Mouse (Mus musculus) neural tube, embryonic 15.5 days (tissue): ENCODE results near the gene Setd1b. TPM values are rescaled to one million over a fixed set of nuclear protein-coding genes. Genes with fewer than 3 reads are reported as not detected.
A peak's percentile ranks its signal among the peaks of the same experiment; 100 is the strongest.

Experiments
- ATAC-seq: fragments of 200-750 bp; cut with Nextera tagmentation; 2 replicates; pipeline ENCODE4 v1.8.0; 2017; ENCODE audit warnings: mild to moderate bottlenecking, moderate TSS enrichment, moderate library complexity; ENCODE audit not compliant: low FRiP score
- H3K27ac ChIP-seq: fragments of 300-500 bp; sonication (generic); replicated peaks from 2 replicates; pipeline ENCODE4 v1.5.1; 2015; ENCODE audit warnings: mild to moderate bottlenecking, inconsistent platforms
- H3K27me3 ChIP-seq: fragments of 300-500 bp; sonication (generic); replicated peaks from 2 replicates; pipeline ENCODE4 v1.6.1; 2015; ENCODE audit warnings: inconsistent platforms
- H3K36me3 ChIP-seq: fragments of 300-500 bp; sonication (generic); 2 replicates; pipeline ENCODE4 v1.6.1; 2015; ENCODE audit warnings: inconsistent platforms
- H3K4me1 ChIP-seq: fragments of 300-500 bp; sonication (generic); 2 replicates; pipeline ENCODE4 v1.6.1; 2015; ENCODE audit warnings: inconsistent platforms
- H3K4me2 ChIP-seq: fragments of 300-500 bp; sonication (generic); 2 replicates; pipeline ENCODE4 v1.6.1; 2015; ENCODE audit warnings: inconsistent platforms, mild to moderate bottlenecking, moderate library complexity
- H3K4me3 ChIP-seq: fragments of 300-500 bp; sonication (generic); replicated peaks from 2 replicates; pipeline ENCODE4 v1.5.1; 2015; ENCODE audit warnings: mild to moderate bottlenecking, inconsistent platforms
- H3K9ac ChIP-seq: fragments of 300-500 bp; sonication (generic); replicated peaks from 2 replicates; pipeline ENCODE4 v1.6.1; 2015; ENCODE audit warnings: mild to moderate bottlenecking, inconsistent platforms
- H3K9me3 ChIP-seq: fragments of 300-500 bp; sonication (generic); replicated peaks from 2 replicates; pipeline ENCODE4 v1.6.1; 2016; ENCODE audit warnings: inconsistent platforms
- WGBS: fragments of 180-500 bp; shearing (Covaris S2); methylation state at CpG from one replicate; pipeline ENCODE4 v1.1.7; 2015; ENCODE audit warnings: mixed read lengths; 5-methylcytosine and 5-hydroxymethylcytosine counted together
- polyA plus RNA-seq: library from polyadenylated mRNA; unstranded; fragments of >200 nt; fragmentation: Nextera tagmentation; extraction: Ambion mirVana; gene quantifications from 2 replicates; pipeline ENCODE4 v1.2.1, GENCODE M21; 2015

Gene Setd1b
- 10.5 and 11.2 TPM in 2 replicates for polyA plus RNA-seq

DNA sequence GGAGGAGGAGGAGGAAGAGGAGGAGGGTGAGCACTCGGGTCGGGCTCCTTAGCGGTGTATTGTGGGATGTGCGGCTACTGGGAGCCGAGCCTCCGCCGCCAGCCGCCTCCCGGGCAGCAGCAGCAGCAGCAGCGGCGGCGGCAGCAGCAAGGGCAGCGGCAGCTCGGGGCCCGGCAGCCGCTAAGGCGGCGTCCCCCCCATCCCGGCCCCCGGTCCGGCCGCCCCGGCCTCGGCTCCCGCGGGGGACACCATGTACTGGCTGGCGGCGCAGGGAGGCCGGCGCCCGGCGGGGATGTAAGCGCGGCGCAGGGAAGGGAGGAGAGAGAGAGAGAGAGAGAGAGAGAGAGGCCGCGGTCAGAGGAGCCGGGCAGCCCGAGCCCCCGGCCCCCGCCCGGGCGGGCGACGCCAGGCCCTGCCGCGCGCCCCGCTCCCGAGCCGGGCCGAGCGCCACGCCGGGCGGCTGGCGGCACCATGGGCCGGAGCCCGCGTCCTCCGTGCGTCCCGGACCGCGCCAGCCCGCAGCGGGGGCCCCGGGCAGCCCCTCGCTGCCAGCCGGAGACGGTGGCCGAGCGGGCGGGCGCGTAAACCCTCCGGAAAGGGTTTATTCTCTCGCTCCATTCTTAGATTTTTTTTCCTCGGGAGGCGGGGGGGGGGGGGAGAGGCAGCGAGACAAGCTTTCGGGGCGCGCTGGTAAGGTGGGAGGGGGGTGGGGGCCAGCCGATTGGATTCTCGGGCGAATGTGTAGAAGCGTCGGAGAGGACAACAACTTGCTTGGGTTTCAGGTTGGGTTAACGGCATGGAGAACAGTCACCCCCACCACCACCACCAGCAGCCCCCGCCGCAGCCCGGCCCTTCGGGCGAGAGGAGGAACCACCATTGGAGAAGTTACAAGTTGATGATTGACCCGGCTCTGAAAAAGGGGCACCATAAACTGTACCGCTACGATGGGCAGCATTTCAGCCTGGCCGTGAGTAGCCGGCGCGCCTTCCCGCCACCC, at the start of gene Setd1b:
Gene Setd1b (plus strand): TSS at position 33 of the 997 bp plus-strand sequence.
- Histone ChIP-seq H3K36me3 (peaks cover 13% of the 10 kb centered on the region), H3K9me3 (no peaks in the 10 kb centered on the region), H3K4me3 (peak within 1 kb of the TSS; percentile 85), H3K27me3 (no peaks in the 10 kb centered on the region), H3K4me2 (peak within 1 kb of the TSS; percentile 98), H3K4me1 (peaks cover 44% of the 10 kb centered on the region), H3K27ac (peak within 1 kb of the TSS; percentile 99), H3K9ac (peak within 1 kb of the TSS; percentile 100)
- ATAC-seq = peak; percentile 10; the same call in 1 of the 2 replicates
- under 1% methylated on average over 63 of the region's 103 CpGs for WGBS

DNA sequence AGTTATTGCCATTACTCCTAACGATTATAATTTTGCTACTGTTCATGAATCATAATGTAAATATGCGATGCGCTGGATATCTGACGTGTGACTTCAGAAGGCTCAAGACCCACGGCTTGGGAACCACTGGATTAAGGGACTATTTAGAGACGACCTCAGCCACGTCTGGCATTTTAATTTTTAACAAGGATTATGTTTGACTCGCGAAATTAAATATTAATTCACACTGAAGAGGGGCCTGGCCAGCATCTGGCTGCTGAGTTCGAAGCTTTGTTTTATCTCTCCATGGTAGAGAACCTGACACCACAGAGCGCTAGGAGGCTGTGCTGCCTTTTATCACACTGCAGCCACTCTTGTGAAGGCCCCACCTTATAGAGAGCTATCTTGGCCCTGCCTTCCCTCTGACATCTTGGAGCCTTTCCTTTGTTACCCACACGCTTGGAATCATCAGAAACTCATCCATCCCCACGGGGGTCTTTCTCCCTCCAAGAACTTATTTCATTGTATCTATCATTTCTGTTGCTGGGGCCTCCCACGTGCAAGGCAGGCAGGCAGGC, 48.8 kb upstream of the Setd1b start:
- H3K36me3 ChIP-seq = no peaks in the 10 kb centered on the region
- WGBS = 75% methylated on average over 14 of the region's 14 CpGs
- no peak overlapping the region; the same call in 1 of the 2 replicates for H3K27ac ChIP-seq
- H3K4me1 ChIP-seq = peaks cover 10% of the 10 kb centered on the region
- no peak overlapping the region for H3K9ac ChIP-seq
- ATAC-seq = no peak
- no peaks in the 10 kb centered on the region for H3K9me3 ChIP-seq
- H3K4me3 ChIP-seq = no peak overlapping the region
- no peak overlapping the region for H3K4me2 ChIP-seq
- no peaks in the 10 kb centered on the region for H3K27me3 ChIP-seq

DNA sequence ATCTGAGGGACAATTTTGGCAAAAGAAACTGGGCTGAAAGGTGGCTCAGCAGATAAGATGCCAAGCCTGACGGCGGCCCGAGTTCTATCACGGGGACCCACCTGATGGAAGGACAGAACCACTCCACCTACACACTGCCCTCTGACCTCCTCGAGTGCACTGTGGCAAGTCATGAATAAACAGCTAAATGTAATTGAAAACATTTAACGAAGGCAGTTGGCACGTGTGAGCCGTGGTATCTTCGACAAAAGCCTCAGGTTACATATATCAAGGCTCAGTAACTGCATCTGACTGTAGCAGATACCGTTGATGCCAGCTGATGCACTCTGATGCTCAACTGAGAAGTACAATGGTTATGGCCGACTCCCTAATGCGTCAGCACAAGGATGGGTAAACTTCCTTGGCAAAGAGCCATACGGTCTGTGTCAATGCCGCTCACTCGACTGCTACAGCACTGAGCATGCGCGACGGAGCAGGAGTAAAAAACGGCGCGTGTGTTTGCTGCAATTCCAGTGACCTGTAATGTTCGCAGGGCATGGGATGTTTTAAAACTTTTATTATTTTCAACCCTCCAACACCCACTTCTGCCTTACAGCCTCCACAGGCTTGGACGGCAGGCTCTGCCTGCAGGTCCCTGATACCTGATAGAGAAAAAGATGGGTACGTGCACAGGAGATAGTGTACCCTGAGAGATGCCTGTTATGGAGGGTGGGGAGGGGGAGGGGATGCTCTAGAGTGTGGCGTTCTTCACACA, 47.6 kb upstream of the Setd1b start:
- peaks cover 10% of the 10 kb centered on the region for H3K4me1 ChIP-seq
- no peaks in the 10 kb centered on the region for H3K9me3 ChIP-seq
- H3K4me2 ChIP-seq = peak overlapping the region; percentile 42
- no peak overlapping the region for H3K27ac ChIP-seq
- H3K9ac ChIP-seq = no peak overlapping the region
- no peaks in the 10 kb centered on the region for H3K27me3 ChIP-seq
- WGBS = 58% methylated on average over 25 of the region's 25 CpGs
- peaks cover 3% of the 10 kb centered on the region for H3K36me3 ChIP-seq
- H3K4me3 ChIP-seq = no peak overlapping the region
- no peak for ATAC-seq

DNA sequence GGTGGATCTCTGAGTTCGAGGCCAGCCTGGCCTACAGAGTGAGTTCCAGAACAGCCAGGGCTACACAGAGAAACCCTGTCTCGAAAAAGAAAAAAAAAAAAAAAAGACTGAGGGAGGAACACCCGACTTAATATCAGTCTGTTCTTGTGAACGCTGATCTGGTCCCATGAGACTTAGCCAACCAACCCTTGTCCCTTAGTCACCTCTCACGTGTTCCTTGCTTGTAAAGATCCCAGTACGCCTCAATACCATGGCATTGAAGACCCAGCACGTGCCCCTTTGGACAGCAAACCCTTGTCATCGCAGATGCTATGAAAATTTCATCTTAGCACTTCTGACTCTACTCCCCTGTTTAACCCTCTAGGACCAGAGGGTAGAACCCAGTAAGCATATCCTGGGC, 45.7 kb upstream of the Setd1b start:
- no peak overlapping the region for H3K9ac ChIP-seq
- 96% methylated on average over 8 of the region's 8 CpGs for WGBS
- ATAC-seq = no peak

DNA sequence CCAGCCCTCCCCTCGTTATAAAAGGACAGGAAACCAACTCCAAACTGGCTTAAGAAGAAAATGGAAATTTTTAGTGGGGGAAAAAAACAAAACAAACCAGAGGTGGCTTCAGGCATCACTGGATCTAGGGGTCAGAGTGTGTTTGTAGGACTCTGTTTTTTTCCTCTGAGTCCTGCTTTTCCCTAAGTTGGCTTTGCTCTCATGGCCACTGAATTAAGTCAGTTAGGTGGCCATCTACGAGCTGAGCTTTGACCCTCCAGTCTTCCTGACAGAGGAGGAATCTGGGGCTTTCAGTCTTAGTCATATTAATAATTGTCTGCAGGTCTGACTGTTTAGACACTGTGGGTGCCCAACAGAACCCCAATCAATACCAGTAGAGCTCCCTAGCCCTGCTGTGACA, 43.5 kb upstream of the Setd1b start:
- H3K4me2 ChIP-seq = no peak overlapping the region
- H3K4me3 ChIP-seq = no peak overlapping the region
- peaks cover 10% of the 10 kb centered on the region for H3K4me1 ChIP-seq
- 77% methylated on average over 2 of the region's 2 CpGs for WGBS
- H3K27ac ChIP-seq = no peak overlapping the region
- peaks cover 9% of the 10 kb centered on the region for H3K36me3 ChIP-seq
- H3K27me3 ChIP-seq = no peaks in the 10 kb centered on the region
- no peak overlapping the region for H3K9ac ChIP-seq
- H3K9me3 ChIP-seq = no peaks in the 10 kb centered on the region
- ATAC-seq = no peak

More for the DNA sequence above, 45.7 kb upstream of the Setd1b start:
- H3K4me2 ChIP-seq = no peak overlapping the region
- H3K4me3 ChIP-seq = no peak overlapping the region
- H3K4me1 ChIP-seq = peaks cover 10% of the 10 kb centered on the region
- no peak overlapping the region for H3K27ac ChIP-seq
- peaks cover 9% of the 10 kb centered on the region for H3K36me3 ChIP-seq
- H3K9me3 ChIP-seq = no peaks in the 10 kb centered on the region
- H3K27me3 ChIP-seq = no peaks in the 10 kb centered on the region

DNA sequence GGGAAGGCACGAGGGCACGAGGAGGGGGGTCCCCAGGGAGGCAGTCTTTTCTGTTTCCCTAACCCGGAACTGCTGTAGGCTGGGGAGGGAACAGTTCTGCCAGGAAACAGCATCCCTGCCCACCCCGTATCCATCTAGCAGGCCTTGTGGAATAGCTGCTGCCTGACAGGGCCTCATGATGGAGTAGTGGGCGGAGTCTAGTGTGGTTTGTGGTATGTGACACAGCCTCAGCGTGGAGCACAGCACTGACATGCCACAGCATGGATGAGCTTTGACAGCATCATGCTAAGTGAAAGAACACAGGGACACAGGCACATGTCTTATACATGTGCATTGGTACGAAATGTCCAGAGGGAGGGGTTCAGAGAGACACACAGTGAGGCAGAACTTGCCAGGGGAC, 39.6 kb upstream of the Setd1b start:
- H3K36me3 ChIP-seq = peaks cover 15% of the 10 kb centered on the region
- H3K27me3 ChIP-seq = no peaks in the 10 kb centered on the region
- no peak overlapping the region for H3K4me2 ChIP-seq
- H3K9me3 ChIP-seq = no peaks in the 10 kb centered on the region
- no peak overlapping the region for H3K27ac ChIP-seq
- H3K4me1 ChIP-seq = no peaks in the 10 kb centered on the region
- WGBS = 66% methylated on average over 7 of the region's 7 CpGs
- H3K4me3 ChIP-seq = no peak overlapping the region
- no peak for ATAC-seq
- no peak overlapping the region for H3K9ac ChIP-seq

DNA sequence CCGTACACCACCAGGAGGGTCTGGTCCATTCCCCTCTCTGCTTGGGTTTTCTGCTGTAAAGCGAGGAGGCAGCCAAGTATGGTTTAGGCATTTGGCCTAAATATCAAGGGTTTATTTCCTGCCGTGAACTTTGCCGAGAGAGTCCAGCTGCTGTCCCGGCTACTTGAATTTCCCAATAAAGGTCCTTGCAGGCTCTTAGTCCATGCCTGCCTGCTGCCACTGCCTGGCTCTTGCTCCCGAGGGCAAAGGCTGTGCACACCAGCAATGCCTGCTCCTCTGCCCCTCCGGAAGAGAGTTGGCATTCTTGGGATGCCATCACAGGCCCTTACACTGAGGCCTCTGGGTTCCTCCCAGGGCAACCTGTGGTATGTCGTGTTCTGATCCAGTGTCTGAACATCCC, 38.4 kb upstream of the Setd1b start:
- Histone ChIP-seq H3K4me3 (no peak overlapping the region), H3K4me1 (no peaks in the 10 kb centered on the region), H3K9me3 (no peaks in the 10 kb centered on the region), H3K27ac (no peak overlapping the region), H3K9ac (no peak overlapping the region), H3K27me3 (no peaks in the 10 kb centered on the region), H3K4me2 (no peak overlapping the region), H3K36me3 (peaks cover 15% of the 10 kb centered on the region)
- ATAC-seq = no peak
- WGBS = 84% methylated on average over 8 of the region's 8 CpGs

DNA sequence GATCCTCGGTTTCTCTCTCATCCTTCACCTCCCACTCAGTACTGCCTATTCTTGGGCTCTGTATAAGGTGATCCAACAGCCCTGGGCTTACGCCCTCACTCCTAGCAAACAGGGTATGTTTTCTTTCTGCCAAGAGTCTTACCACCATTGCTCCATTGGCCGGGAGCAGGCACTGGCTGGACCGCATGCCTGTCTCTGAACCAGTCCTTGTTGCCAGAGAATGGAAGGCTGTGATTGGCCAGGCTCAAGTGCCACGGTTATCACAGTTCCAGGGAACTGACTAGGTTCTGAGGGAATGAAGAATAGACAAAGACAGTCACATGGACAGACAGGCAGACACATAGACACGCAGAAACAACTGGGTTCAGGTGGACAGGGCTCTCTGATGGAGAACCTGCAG, 37.2 kb upstream of the Setd1b start:
- Histone ChIP-seq H3K9me3 (no peaks in the 10 kb centered on the region), H3K27ac (no peak overlapping the region), H3K27me3 (no peaks in the 10 kb centered on the region), H3K9ac (no peak overlapping the region), H3K4me3 (no peak overlapping the region), H3K4me1 (peaks cover 10% of the 10 kb centered on the region), H3K36me3 (peaks cover 8% of the 10 kb centered on the region), H3K4me2 (no peak overlapping the region)
- WGBS = 82% methylated on average over 6 of the region's 6 CpGs
- no peak for ATAC-seq

DNA sequence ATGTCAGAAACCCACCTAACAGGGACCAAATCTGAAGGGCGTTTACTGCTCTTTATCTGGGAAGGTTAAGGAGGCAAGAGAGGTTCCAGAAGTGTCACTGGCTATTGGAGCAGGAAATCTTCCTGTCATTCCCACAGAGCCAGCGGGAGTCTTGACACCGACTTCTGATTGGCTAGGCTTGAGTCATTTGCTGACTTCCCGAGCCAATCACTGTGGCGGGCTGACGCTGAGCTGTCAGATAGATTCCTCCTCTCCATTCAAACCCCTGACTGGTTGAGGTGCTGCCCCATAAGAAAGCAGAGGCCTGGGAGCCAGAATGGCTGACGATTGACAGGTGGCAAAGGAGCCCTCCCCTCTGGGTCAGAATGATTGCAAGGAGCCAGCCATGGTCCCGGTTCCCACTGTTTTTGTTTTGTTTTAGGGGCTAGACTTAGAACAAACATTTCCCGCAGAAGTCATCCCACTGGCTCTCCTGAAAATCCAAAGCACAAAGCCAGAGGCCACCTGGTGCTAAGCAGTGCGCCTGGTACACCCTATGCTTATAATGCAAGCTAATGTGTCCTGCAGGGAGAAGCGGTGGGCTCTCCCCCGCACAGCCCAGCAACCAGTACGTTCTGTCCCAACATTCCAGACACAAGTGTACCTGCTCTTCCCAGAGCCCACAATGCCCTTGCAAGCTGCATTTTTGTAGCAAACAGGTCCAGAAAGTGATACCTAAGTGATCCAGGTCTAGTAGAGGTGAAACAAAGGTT, 32.4 kb upstream of the Setd1b start:
- no peaks in the 10 kb centered on the region for H3K9me3 ChIP-seq
- no peaks in the 10 kb centered on the region for H3K27me3 ChIP-seq
- H3K36me3 ChIP-seq = peaks cover 1% of the 10 kb centered on the region; the same call in 1 of the 2 replicates
- H3K9ac ChIP-seq = no peak overlapping the region
- peak; percentile 69; the same call in 1 of the 2 replicates for ATAC-seq
- H3K4me1 ChIP-seq = peaks cover 23% of the 10 kb centered on the region
- H3K27ac ChIP-seq = peak overlapping the region; percentile 75
- H3K4me2 ChIP-seq = peak overlapping the region; percentile 46
- H3K4me3 ChIP-seq = 0 out of 2 replicates have a peak overlapping the region, but pooled peaks have one; percentile 6
- 26% methylated on average over 13 of the region's 13 CpGs for WGBS

DNA sequence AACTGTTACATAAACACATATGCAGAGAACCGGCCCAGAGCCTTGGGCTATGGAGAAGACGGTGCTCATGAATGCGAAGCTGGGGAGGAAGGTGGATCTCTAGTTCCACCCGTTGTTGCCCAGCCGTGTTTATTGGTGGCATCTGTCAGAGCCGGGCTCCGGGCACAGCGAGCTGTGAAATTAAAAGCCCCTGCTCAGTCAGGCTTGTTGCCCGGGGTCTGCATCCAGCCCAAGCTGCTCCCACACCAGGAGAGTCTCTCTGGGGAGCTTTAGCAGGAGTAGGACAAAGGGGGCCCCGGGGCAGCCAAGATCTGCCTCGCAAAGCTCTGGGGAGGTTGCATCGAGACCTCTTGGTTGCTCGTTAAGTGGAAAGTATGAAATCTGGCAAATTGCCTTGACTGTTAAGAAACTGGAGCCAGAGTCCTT, 31.7 kb upstream of the Setd1b start:
- peak; percentile 26; the same call in 1 of the 2 replicates for ATAC-seq

DNA sequence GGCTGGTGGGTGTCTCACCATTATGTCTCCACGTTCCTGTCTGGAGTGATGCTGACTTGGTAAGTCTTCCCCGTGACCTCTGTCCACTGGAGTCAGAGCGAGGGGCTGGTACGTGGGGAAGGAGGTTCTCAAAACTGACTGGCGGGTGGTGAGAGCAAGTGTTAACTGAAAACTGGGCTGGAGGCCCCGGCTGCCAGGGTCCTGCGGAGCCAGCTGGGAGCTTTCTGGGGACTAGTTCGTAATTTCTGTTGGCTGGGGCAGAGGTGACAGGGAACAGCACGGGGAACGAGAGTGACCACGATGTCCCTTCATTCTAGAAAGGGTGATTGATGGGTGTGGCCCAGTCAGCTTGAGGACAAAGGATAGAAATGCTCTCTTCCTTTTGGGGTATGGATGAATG, 27.9 kb upstream of the Setd1b start:
- 34% methylated on average over 11 of the region's 11 CpGs for WGBS
- Histone ChIP-seq H3K4me1 (peaks cover 19% of the 10 kb centered on the region), H3K9ac (no peak overlapping the region)

More for the DNA sequence above, 31.7 kb upstream of the Setd1b start:
- peak overlapping the region; percentile 46; the same call in 1 of the 2 replicates for H3K4me2 ChIP-seq
- H3K9me3 ChIP-seq = no peaks in the 10 kb centered on the region
- H3K36me3 ChIP-seq = no peaks in the 10 kb centered on the region
- H3K27ac ChIP-seq = peak overlapping the region; percentile 75
- no peak overlapping the region for H3K4me3 ChIP-seq
- 0 out of 2 replicates have a peak overlapping the region, but pooled peaks have one; percentile 18 for H3K9ac ChIP-seq
- peaks cover 23% of the 10 kb centered on the region for H3K4me1 ChIP-seq
- no peaks in the 10 kb centered on the region for H3K27me3 ChIP-seq
- WGBS = 22% methylated on average over 13 of the region's 13 CpGs

More for the DNA sequence above, 27.9 kb upstream of the Setd1b start:
- Histone ChIP-seq H3K27ac (no peak overlapping the region), H3K4me3 (no peak overlapping the region), H3K36me3 (no peaks in the 10 kb centered on the region; the same call in 1 of the 2 replicates), H3K27me3 (no peaks in the 10 kb centered on the region), H3K9me3 (no peaks in the 10 kb centered on the region), H3K4me2 (no peak overlapping the region)
- ATAC-seq = no peak
